Mouse (Mus musculus) gastrocnemius, adult 18-20 months (tissue): ENCODE measurements around the gene Fam234b. TPM values are rescaled to one million over a fixed set of nuclear protein-coding genes. Genes with fewer than 3 reads are reported as not detected.

Source experiments
- DNase-seq: peaks from one replicate; pipeline ENCODE4 v3.0.0; 2021; ENCODE audit warnings: low spot score
- total RNA-seq, 2 experiments: library from RNA; stranded (reverse); gene quantifications; 2 replicates each; pipeline ENCODE4 v1.2.3; 2021

Fam234b gene
- total RNA-seq, 2 experiments from 2014 or later = 2.3 to 6.1 TPM

GRCm38 (mm10) chr6:135178599-135178998 is 19.2 kb upstream of the Fam234b start:
- no peak for DNase-seq

DNA sequence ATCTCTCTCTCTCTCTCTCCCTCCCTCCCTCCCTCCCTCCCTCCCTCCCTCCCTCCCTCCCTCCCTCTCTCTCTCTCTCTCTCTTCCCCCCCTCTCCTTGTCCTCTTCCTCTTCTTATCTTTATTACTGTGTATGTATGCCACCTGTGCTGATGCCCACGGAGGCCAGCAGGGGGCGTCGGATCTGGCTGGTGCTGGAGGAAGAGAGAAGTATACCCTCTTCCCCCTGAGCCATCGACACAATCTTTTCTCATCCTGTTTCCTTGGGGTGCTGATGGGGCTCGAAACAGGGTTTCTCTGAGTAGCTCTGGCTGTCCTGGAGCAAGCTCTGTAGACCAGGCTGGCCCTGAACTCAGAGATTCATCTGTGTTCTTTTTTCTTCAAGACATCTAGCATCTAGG is 14.9 kb upstream of the Fam234b start:
- DNase-seq = no peak

DNA sequence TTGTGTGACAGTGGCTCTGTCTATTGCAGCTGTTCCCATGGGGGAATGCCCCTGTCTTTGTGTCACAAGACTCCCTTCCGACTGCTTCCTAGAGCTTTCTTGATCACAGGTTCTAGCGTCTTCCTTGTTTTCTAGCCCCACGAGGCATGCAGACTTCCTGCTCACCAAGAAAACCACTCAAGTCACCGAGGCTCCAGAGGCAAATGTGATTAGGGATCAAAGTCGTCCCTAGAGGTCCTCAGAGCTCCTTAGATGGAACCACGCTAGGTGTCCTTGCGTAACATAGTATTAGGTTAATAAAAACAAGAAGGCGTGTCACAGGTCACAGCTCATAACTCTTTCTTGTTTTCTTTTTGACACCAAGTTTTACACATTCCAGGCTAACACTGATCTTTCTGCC is 13.8 kb upstream of the Fam234b start:
- DNase-seq = no peak

DNA sequence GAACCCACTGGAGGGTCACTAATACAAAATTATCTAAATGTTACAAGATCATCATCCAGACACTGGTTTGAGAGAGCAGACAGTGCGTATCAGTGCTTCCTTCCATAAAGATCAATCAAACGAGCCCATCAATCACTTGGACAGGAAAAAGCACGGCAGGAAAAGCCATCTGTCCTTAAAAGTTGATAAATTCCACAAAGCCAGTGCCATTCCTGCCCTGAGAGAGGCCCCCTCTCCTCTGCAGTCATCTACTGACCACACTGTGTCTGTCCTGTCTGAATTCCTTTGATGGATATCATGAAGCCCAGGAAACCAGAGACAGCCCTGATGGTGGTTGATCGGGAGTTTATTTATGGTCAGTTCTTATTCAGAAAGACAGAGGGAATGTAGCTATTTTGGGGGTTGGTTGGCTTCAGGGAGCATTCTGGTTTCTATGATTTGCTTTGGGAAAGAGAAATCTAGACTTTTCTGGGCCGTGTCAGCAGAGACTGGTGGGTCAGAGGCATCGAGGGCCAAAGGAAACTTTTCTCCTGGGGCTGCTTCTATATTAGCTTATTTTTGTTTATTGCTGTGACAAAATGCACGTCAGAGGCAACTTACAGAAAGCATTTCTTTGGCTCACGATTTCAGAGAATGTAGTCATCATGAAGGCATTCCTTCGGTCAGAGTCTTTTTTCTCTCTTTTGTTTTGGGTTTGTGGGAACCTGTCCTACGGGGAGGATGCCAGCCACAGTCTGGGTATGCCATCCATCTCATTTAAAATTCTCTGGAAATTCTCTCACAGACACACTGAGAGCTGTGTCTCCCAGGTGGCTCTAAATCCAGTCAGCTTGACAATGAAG is 10.5 kb upstream of the Fam234b start:
- no peak for DNase-seq

DNA sequence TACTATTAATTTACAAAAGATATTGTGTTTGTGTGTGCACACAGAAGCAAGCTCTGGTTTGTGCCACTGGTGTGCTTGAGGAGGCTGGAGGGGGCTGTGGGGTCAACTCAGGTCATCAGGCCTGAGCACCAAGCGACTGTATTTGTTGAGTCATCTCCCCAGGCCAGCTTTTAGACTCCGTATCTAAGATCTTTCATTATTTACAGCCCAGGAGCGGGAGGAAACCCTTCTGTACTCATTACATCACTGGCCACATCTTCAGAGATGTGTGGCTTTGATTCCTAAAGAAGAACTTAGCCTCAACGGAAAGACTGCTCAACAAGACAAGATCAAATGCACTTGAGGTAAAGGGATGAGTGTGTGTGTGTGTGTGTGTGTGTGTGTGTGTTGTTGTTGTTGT is 9.1 kb upstream of the Fam234b start:
- no peak for DNase-seq

- no peak for DNase-seq
Observed at GRCm38 (mm10) chr6:135190122-135190521, 7.7 kb upstream of the Fam234b start.

- no peak for DNase-seq
Observed at GRCm38 (mm10) chr6:135191906-135192305, 5.9 kb upstream of the Fam234b start.

GRCm38 (mm10) chr6:135192993-135193392 is 4.8 kb upstream of the Fam234b start:
- DNase-seq = no peak

GRCm38 (mm10) chr6:135193733-135194132 is 4.0 kb upstream of the Fam234b start:
- DNase-seq = no peak

GRCm38 (mm10) chr6:135194907-135195306 is 2.9 kb upstream of the Fam234b start:
- no peak for DNase-seq

DNA sequence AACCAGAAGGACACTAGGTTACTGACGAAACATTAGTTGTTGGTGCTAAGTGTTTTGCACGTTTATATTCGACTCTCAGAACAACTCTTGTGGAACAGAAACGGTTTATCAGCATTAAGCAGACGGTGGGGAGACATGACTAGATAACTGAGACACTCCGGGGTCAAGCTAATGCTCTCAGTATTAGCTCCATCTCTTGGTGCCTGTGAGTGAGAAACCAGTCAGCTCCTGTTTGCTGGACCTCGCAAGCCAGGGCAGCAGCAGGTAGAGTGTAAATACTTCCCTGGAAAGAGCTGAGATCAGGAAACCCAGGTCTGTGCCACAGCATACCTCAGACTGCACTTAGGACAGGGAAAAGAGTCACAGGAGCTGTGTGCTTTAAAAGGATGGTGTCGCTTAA is 1.1 kb upstream of the Fam234b start:
- DNase-seq = no peak

GRCm38 (mm10) chr6:135197446-135197845 is 331 bp upstream of the Fam234b start:
- DNase-seq = no peak

- DNase-seq = no peak
Observed at GRCm38 (mm10) chr6:135198726-135199125, 949 bp downstream of the Fam234b start.

GRCm38 (mm10) chr6:135200122-135200957 is 2.6 kb downstream of the Fam234b start:
- DNase-seq = no peak

GRCm38 (mm10) chr6:135202668-135203067 is 4.9 kb downstream of the Fam234b start:
- no peak for DNase-seq

- no peak for DNase-seq
Observed at GRCm38 (mm10) chr6:135203737-135204136, 6.0 kb downstream of the Fam234b start.

DNA sequence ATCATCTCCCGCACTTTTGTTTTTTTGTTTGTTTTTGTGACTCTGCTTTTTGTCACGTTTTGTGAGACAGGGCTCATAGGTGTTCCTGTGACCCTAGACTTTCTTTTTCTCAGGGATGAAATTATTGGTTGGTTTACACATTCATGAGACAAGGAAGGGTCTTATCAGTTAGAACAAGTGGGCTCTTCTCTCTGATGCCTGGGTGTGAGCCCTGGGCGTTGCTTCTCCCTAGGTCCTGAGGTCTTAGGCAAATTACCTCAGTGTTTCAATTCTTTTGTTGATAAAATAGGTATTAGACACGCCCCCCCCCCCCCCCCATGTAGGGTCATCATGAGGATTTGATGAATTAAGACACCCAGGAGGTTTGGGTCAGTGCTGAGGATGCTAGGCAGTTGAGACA is 7.1 kb downstream of the Fam234b start:
- no peak for DNase-seq

- DNase-seq = no peak
Observed at GRCm38 (mm10) chr6:135205802-135206201, 8.0 kb downstream of the Fam234b start.

DNA sequence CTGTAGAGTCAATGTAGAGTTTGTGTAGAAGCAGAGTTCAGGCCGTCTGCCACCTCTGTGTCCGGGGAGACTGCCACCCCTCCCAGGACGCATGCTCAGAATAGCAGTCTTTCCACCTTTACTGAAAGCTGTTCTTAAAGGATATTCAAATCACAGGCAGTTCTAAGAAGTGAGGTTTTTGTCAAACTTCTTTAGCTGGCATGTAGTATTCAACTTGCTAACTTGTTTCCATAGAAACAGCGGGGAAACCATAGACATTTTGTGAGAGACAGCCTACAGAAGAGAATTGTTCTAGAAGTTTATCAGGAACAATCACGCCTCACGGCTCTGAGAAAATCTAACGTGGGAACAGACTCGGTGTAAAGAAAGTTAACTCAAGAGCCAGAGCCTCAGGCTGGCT is 9.1 kb downstream of the Fam234b start:
- DNase-seq = no peak

DNA sequence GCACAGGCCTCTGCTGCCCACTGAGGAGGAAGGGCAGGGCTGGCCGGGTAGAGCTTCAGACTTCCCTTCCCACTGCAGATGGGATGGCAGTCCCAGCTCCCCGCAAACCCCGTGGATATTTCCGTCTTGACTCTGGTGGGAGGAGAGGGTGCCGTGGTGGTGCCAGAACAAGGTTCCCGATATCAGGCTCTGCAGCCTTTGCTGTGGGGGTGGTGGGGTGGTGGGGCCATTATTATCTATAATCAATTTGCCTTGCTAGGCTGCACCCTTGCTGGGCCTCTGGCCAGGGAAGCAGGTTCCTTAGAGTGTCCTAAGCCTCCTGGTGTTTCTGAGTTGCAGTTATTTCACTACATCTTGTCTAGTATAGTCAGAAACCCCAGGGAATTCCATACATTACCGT is 13.4 kb downstream of the Fam234b start:
- DNase-seq = no peak

DNA sequence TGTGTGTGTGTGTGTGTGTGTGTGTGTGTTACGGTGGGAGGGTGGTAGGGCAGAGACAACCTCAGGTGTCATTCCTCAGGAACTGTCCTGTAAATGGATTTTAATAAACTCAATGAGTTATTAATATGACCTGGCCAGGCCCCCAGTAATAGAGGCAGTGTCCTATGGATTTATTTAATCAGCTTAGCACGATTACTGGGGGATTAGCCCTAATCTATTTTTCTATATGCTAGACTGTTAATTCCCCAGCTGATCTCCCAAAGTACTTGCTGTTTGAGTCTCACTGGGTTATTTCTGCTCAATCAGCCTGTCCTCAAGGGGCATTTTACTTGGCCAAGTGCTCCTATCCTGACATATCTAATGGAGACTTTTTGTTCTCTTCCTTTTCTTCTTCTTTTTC is 14.9 kb downstream of the Fam234b start:
- no peak for DNase-seq

- no peak for DNase-seq
Observed at GRCm38 (mm10) chr6:135218330-135218729, 20.6 kb downstream of the Fam234b start.

DNA sequence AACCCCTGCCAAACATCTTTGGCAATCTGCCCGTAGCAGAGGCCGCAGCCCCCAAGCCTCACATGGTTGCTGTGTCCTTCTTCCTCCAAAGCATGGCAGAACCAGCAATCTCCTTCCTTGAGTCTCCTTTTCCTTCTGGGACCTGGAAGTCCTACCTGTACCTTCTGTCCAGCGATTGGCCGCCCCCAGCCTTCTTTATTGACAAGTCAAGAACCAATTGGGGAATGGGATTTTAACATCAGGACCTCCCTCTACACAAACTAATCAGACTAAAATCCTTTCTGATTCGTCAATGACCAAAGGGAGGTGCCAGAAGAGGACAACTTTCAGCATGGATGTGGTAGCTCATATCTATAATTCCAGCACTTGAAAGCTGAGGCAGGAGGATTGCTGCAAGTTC is 22.1 kb downstream of the Fam234b start:
- no peak for DNase-seq
